Mouse (Mus musculus): ENCODE measurements at regions not wholly inside any gene's neighbourhood (a gene's known extent, or its start where the extent isn't known, plus 50 kb on each side); places are given as distances from the start of the nearest gene placed in this dataset.

DNA sequence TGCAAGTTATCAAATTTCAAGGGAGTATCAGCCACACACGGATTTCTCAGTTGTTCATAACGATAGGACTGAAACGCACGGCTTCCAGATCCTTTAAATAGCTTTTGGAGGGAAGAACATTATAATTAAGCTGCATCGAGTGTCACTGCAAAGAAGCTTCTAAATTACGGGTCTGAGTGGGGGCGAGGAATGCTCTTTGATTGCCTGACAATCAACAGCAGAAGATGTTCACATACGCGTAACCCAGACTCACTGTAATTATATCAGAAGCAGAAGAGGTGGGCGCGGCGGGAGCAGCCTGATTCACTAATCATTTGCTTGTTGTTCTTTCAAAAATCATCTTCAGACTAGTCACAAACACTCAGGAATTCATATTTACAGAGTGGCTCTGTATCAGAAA lies 99.0 kb upstream of the Gls start:
- no peak overlapping the region for H3K4me3 ChIP-seq (ENCODE audit: low read depth, low read length)
- no peaks in the 10 kb centered on the region for H3K9me3 ChIP-seq (replicated peaks; ENCODE audit: control insufficient read depth, low read length)
- H3K9ac ChIP-seq (replicated peaks; ENCODE audit: low read length), result no peak overlapping the region
- H3K36me3 ChIP-seq (replicated peaks; ENCODE audit: control insufficient read depth, insufficient read depth, low read depth, low read length), result no peaks in the 10 kb centered on the region
- no peak overlapping the region for H3K27ac ChIP-seq (replicated peaks; ENCODE audit: low read depth, low read length)
- no peaks in the 10 kb centered on the region for H3K27me3 ChIP-seq (ENCODE audit: control insufficient read depth, insufficient read depth, low read length)
- no peaks in the 10 kb centered on the region for H3K4me1 ChIP-seq (ENCODE audit: control insufficient read depth, insufficient read depth, low read length)
- no peak for ATAC-seq (replicated peaks; ENCODE audit: insufficient number of reproducible peaks, low FRiP score, low TSS enrichment, low read depth)
- no peak for DNase-seq (ENCODE audit: low spot score)
- no peak overlapping the region for H3K4me2 ChIP-seq (ENCODE audit: low read depth, low read length)
- WGBS, result 60% methylated on average over 12 of the region's 12 CpGs

DNA sequence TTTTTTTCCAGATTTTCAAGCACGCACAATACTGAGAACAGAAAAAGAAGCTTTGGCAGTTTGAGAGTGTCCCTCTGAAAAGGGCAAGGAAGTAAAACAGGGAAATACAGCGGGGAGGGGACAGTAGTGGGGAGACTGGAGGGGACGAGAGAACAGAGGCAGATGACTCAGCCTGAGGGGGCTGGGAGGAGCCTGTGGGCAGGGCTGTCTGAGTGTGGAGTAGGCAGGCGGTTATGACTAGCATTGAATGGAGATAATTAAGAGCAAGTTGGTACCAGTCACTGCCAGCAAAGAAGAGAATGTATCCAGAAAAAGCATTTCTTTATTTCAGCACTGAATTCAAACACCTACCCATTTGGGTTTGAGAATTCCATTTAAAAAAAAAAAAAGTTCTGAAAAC lies 98.4 kb upstream of the Gls start:
- Histone ChIP-seq H3K27ac (replicated peaks; ENCODE audit: low read depth, low read length) (no peak overlapping the region), H3K9ac (replicated peaks; ENCODE audit: low read length) (no peak overlapping the region), H3K36me3 (replicated peaks; ENCODE audit: control insufficient read depth, insufficient read depth, low read depth, low read length) (no peaks in the 10 kb centered on the region), H3K27me3 (ENCODE audit: control insufficient read depth, insufficient read depth, low read length) (no peaks in the 10 kb centered on the region), H3K4me3 (ENCODE audit: low read depth, low read length) (no peak overlapping the region), H3K4me2 (ENCODE audit: low read depth, low read length) (no peak overlapping the region), H3K4me1 (ENCODE audit: control insufficient read depth, insufficient read depth, low read length) (no peaks in the 10 kb centered on the region), H3K9me3 (replicated peaks; ENCODE audit: control insufficient read depth, low read length) (no peaks in the 10 kb centered on the region)
- DNase-seq (ENCODE audit: low spot score) (no peak), ATAC-seq (replicated peaks; ENCODE audit: insufficient number of reproducible peaks, low FRiP score, low TSS enrichment, low read depth) (no peak)
- WGBS, result 40% methylated on average over 4 of the region's 4 CpGs

DNA sequence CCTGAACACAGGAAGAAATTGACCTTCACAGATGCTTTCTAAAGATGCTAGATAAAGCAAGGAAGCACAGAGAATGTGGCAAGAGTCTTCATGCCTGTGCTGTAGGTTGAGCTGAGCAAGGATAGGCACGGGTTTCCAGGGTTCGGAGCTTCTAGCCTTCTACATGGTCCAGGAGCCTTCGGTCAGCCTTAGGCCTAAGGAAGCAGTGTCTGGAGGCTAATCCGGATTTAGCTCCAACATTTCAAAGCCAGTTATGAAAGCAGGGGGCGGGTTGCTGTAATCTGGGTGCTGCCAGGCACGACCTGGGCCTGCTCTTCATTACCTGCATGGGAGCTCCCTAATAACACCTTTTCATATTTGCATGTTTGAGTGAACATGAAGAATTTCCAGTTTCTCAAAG lies 97.5 kb upstream of the Gls start:
- Histone ChIP-seq H3K9me3 (replicated peaks; ENCODE audit: control insufficient read depth, low read length) (no peaks in the 10 kb centered on the region), H3K4me3 (ENCODE audit: low read depth, low read length) (no peak overlapping the region), H3K27me3 (ENCODE audit: control insufficient read depth, insufficient read depth, low read length) (no peaks in the 10 kb centered on the region), H3K27ac (replicated peaks; ENCODE audit: low read depth, low read length) (no peak overlapping the region), H3K36me3 (replicated peaks; ENCODE audit: control insufficient read depth, insufficient read depth, low read depth, low read length) (no peaks in the 10 kb centered on the region), H3K4me2 (ENCODE audit: low read depth, low read length) (no peak overlapping the region), H3K4me1 (ENCODE audit: control insufficient read depth, insufficient read depth, low read length) (no peaks in the 10 kb centered on the region), H3K9ac (replicated peaks; ENCODE audit: low read length) (no peak overlapping the region)
- ATAC-seq (replicated peaks; ENCODE audit: insufficient number of reproducible peaks, low FRiP score, low TSS enrichment, low read depth), result no peak
- DNase-seq (ENCODE audit: low spot score), result no peak
- 80% methylated on average over 6 of the region's 6 CpGs for WGBS

DNA sequence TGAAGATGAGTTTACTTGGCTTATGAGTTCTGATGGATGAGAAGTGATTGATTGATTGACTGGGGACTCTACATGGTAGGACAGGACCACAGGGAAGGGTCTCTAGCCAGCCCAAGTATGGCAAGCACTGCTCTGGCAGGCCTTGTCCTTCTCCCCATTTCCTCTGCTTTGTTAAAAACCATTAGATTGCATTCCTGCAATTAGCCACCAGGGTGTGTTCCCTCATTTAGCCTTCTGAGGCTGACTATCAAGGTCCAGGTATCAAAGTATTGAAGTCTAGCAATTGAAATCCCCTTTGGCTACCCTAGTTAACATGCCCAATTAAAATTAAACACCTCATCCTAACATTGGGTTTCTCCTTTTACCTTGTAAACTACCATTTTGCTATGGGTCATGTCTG lies 95.5 kb upstream of the Gls start:
- no peak overlapping the region for H3K4me3 ChIP-seq (ENCODE audit: low read depth, low read length)
- no peak overlapping the region for H3K9ac ChIP-seq (replicated peaks; ENCODE audit: low read length)
- no peaks in the 10 kb centered on the region for H3K36me3 ChIP-seq (replicated peaks; ENCODE audit: control insufficient read depth, insufficient read depth, low read depth, low read length)
- no peaks in the 10 kb centered on the region for H3K4me1 ChIP-seq (ENCODE audit: control insufficient read depth, insufficient read depth, low read length)
- no peak overlapping the region for H3K27ac ChIP-seq (replicated peaks; ENCODE audit: low read depth, low read length)
- H3K27me3 ChIP-seq (ENCODE audit: control insufficient read depth, insufficient read depth, low read length), result no peaks in the 10 kb centered on the region
- no peaks in the 10 kb centered on the region for H3K9me3 ChIP-seq (replicated peaks; ENCODE audit: control insufficient read depth, low read length)
- ATAC-seq (replicated peaks; ENCODE audit: insufficient number of reproducible peaks, low FRiP score, low TSS enrichment, low read depth) (no peak), DNase-seq (ENCODE audit: low spot score) (no peak)
- no peak overlapping the region for H3K4me2 ChIP-seq (ENCODE audit: low read depth, low read length)

DNA sequence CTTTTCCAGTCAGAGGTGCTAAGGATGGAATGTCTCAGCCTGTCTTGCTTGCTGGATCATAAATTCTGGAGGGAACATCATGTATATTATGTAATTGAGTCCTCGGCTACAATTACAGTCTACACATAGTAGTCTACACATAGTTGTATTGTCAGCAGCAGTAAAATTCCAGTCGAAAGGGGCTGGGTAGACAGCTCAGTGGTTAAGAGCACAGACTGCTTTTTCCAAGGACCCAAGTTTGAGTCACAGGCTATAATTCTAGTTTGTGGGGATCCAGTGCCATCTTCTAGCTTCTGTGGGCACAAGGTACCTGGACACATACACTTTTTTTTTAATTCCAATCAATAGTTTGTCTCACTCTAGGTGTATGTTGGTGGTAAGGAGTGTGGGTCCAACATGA lies 91.3 kb upstream of the Gls start:
- no peak for DNase-seq (ENCODE audit: low spot score)
- no peak overlapping the region for H3K4me2 ChIP-seq (ENCODE audit: low read depth, low read length)
- no peak overlapping the region for H3K27ac ChIP-seq (replicated peaks; ENCODE audit: low read depth, low read length)
- no peak for ATAC-seq (replicated peaks; ENCODE audit: insufficient number of reproducible peaks, low FRiP score, low TSS enrichment, low read depth)
- no peaks in the 10 kb centered on the region for H3K9me3 ChIP-seq (replicated peaks; ENCODE audit: control insufficient read depth, low read length)
- H3K4me1 ChIP-seq (ENCODE audit: control insufficient read depth, insufficient read depth, low read length), result no peaks in the 10 kb centered on the region
- no peaks in the 10 kb centered on the region for H3K36me3 ChIP-seq (replicated peaks; ENCODE audit: control insufficient read depth, insufficient read depth, low read depth, low read length)
- no peaks in the 10 kb centered on the region for H3K27me3 ChIP-seq (ENCODE audit: control insufficient read depth, insufficient read depth, low read length)
- no peak overlapping the region for H3K9ac ChIP-seq (replicated peaks; ENCODE audit: low read length)
- H3K4me3 ChIP-seq (ENCODE audit: low read depth, low read length), result no peak overlapping the region
- 93% methylated on average over 2 of the region's 2 CpGs for WGBS

DNA sequence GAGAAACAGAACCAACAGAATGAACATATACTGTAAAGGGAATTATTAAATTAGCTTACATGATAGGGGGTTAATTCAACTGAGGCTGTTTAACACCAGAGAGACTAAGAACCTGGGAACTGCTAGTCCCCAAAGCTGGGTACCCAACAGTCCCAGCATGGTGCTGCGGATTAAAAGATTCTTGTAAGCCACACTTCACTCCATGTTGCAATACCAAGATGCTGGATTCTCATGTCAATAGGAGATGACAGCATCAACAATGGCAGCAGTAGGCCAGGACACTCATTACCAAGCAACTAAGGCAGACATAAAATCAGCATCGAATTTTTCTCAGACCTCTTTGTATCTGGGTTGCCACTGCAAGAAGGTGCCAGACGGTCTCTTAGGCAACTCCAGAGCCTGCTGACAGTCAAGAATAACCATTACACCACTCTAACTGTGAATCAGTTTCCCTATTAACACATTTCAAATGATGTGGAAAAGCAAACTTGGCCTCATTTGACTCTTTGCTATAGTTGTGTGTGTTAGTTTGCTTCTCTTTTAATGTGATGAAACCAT lies 79.1 kb upstream of the Gls start:
- Histone ChIP-seq H3K9ac (replicated peaks; ENCODE audit: low read length) (no peak overlapping the region), H3K36me3 (replicated peaks; ENCODE audit: control insufficient read depth, insufficient read depth, low read depth, low read length) (no peaks in the 10 kb centered on the region), H3K4me2 (ENCODE audit: low read depth, low read length) (no peak overlapping the region), H3K4me3 (ENCODE audit: low read depth, low read length) (no peak overlapping the region), H3K27me3 (ENCODE audit: control insufficient read depth, insufficient read depth, low read length) (no peaks in the 10 kb centered on the region), H3K9me3 (replicated peaks; ENCODE audit: control insufficient read depth, low read length) (no peaks in the 10 kb centered on the region), H3K4me1 (ENCODE audit: control insufficient read depth, insufficient read depth, low read length) (no peaks in the 10 kb centered on the region), H3K27ac (replicated peaks; ENCODE audit: low read depth, low read length) (no peak overlapping the region)
- ATAC-seq (replicated peaks; ENCODE audit: insufficient number of reproducible peaks, low FRiP score, low TSS enrichment, low read depth), result no peak
- WGBS, result 73% methylated on average over 3 of the region's 3 CpGs
- no peak for DNase-seq (ENCODE audit: low spot score)

DNA sequence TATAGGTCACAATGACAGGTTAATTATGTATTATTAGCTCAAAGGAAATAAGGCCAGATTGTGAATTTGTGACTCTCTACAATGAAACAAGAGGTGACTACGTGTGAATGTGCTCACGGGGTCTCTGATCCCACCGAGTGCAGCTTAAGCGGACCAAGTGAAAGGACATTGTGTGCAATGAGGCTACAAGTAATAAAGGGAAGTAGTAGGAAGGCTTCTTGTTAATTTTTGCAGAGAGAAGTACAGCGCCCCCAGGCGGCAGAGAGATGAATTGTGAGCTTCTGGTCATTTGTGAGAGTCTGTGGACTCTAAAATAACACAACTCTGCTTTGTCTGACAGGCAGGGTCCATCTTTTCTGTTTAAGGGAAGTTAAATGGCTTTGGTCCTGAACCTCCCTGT lies 73.9 kb upstream of the Gls start:
- peak; percentile 45 for DNase-seq (ENCODE audit: low spot score)
- Histone ChIP-seq H3K4me3 (ENCODE audit: low read depth, low read length) (no peak overlapping the region), H3K36me3 (replicated peaks; ENCODE audit: control insufficient read depth, insufficient read depth, low read depth, low read length) (no peaks in the 10 kb centered on the region), H3K9me3 (replicated peaks; ENCODE audit: control insufficient read depth, low read length) (no peaks in the 10 kb centered on the region), H3K27me3 (ENCODE audit: control insufficient read depth, insufficient read depth, low read length) (no peaks in the 10 kb centered on the region), H3K4me2 (ENCODE audit: low read depth, low read length) (no peak overlapping the region), H3K9ac (replicated peaks; ENCODE audit: low read length) (no peak overlapping the region), H3K27ac (replicated peaks; ENCODE audit: low read depth, low read length) (no peak overlapping the region), H3K4me1 (ENCODE audit: control insufficient read depth, insufficient read depth, low read length) (no peaks in the 10 kb centered on the region)
- WGBS, result 48% methylated on average over 6 of the region's 6 CpGs
- no peak for ATAC-seq (replicated peaks; ENCODE audit: insufficient number of reproducible peaks, low FRiP score, low TSS enrichment, low read depth)

DNA sequence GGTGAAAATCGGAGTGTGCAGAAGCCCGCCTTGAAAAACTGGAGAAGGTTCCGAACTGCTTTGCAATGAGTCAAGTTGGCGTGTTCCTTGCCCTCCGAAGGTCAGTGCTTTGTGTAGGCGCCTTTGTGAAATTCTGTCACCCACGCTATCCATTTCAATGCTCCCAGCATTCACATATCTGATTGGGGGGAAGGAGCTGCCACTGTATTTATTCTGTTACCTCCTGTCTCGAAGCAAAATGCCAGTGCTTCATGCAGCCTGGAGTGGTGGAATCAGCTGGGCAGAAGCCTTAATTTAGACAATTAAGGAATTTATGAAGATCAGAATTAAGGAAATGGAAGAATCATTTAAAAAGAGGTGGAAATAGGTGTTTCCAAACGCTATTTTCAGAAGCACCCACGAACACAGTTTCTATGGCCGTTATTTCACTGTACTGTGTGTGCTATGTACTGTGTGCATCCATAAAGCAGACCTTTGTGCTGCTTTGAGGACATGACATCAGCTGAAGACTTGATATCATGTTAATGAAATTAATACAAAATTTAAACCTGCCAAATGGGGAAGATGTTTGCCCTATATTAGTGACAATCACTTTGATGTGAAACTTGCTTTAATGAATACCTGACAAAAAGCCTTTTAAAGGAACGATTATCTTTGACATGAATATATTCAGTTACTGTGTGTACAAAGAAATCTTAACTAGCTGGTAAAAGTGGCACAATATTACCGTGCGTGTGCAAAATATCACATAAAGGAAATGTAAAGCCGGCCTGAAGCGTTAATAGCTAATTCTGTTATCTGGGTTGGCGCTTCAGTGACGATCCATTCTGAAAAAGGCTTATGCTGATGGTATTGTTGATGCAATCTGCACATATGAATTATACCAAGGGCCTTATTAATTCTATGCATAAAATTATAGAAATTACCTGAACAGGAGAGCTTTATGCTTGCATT lies 72.9 kb upstream of the Gls start:
- no peak overlapping the region for H3K27ac ChIP-seq (replicated peaks; ENCODE audit: low read depth, low read length)
- ATAC-seq (replicated peaks; ENCODE audit: insufficient number of reproducible peaks, low FRiP score, low TSS enrichment, low read depth) (no peak), DNase-seq (ENCODE audit: low spot score) (no peak)
- no peak overlapping the region for H3K4me3 ChIP-seq (ENCODE audit: low read depth, low read length)
- no peaks in the 10 kb centered on the region for H3K27me3 ChIP-seq (ENCODE audit: control insufficient read depth, insufficient read depth, low read length)
- no peaks in the 10 kb centered on the region for H3K9me3 ChIP-seq (replicated peaks; ENCODE audit: control insufficient read depth, low read length)
- H3K36me3 ChIP-seq (replicated peaks; ENCODE audit: control insufficient read depth, insufficient read depth, low read depth, low read length), result no peaks in the 10 kb centered on the region
- no peaks in the 10 kb centered on the region for H3K4me1 ChIP-seq (ENCODE audit: control insufficient read depth, insufficient read depth, low read length)
- 78% methylated on average over 18 of the region's 18 CpGs for WGBS
- no peak overlapping the region for H3K9ac ChIP-seq (replicated peaks; ENCODE audit: low read length)
- no peak overlapping the region for H3K4me2 ChIP-seq (ENCODE audit: low read depth, low read length)
